Mouse (Mus musculus) bone marrow, adult 2 months (tissue): ENCODE measurements around the gene 3110001I22Rik.

Experiments used
- CTCF ChIP-seq: fragments of 200-500 bp; IDR thresholded peaks from 2 replicates; pipeline ENCODE4 v1.5.1; 2011; ENCODE audit warnings: low read length, control low read depth; ENCODE audit not compliant: control insufficient read depth, insufficient read depth
- POLR2A ChIP-seq: fragments of 200-500 bp; IDR thresholded peaks from 2 replicates; pipeline ENCODE4 v1.6.1; 2011; ENCODE audit warnings: low read depth, mild to moderate bottlenecking, control low read depth, low read length, borderline replicate concordance; ENCODE audit not compliant: control insufficient read depth

GRCm38 (mm10) chr16:13667878-13668343, 3.8 kb upstream of the 3110001I22Rik start, which contains the start of gene Parn:
- TF ChIP-seq CTCF (no peak), POLR2A (peak; percentile 82)
